Mouse (Mus musculus): Measurements from ENCODE around the gene Rab29.

DNA sequence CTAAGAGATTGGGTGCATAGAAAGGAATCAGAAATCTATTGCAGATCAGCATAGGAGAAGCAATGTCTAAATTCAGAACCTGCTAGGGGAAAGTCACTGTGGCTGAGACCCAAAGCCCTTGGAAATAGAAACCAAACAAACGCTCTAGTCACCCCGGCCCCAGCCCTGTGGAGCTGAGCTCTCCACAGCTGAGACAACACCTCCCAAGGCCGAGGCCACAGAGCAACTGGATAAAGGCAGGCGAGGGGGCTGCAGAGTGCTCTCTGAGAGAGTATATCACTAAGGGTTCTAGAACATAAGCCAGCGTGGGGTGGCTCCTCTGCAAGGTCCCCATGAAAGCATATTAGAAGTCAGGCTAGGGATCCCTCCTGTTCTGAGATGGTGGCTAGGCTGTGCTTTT, 28.5 kb upstream of the Rab29 start:
- TF ChIP-seq CTCF (IDR thresholded peaks at IDR 0.05; ENCODE audit: borderline replicate concordance, control insufficient read depth, extremely low read depth, insufficient read depth, low read length, poor library complexity) (no peak), POLR2A (IDR thresholded peaks at IDR 0.05; ENCODE audit: control insufficient read depth, extremely low read depth, insufficient read depth, low read length, poor library complexity) (no peak)
